Mouse (Mus musculus) heart, embryonic 10.5 days (tissue): Measurements from ENCODE around the gene Kcns3. TPM values are rescaled to one million over a fixed set of nuclear protein-coding genes. Genes with fewer than 3 reads are reported as not detected.

ENCODE experiments used
- DNase-seq: peaks from one replicate; pipeline ENCODE4 v3.0.0-alpha.2; 2017; ENCODE audit warnings: low spot score
- H3K27ac ChIP-seq: fragments of 300-500 bp; sonication (generic); 2 replicates; pipeline ENCODE4 v1.5.1; 2016; ENCODE audit warnings: mild to moderate bottlenecking
- H3K27me3 ChIP-seq: fragments of 300-500 bp; sonication (generic); 2 replicates; pipeline ENCODE4 v1.6.1; 2016; ENCODE audit warnings: mild to moderate bottlenecking; ENCODE audit not compliant: poor library complexity, insufficient read depth, severe bottlenecking
- H3K36me3 ChIP-seq: fragments of 300-500 bp; sonication (generic); 2 replicates; pipeline ENCODE4 v1.6.1; 2016; ENCODE audit warnings: mild to moderate bottlenecking, moderate library complexity
- H3K4me1 ChIP-seq: fragments of 300-500 bp; sonication (generic); 2 replicates; pipeline ENCODE4 v1.6.1; 2016; ENCODE audit warnings: mild to moderate bottlenecking
- H3K4me3 ChIP-seq: fragments of 300-500 bp; sonication (generic); 2 replicates; pipeline ENCODE4 v1.5.1; 2016; ENCODE audit warnings: mild to moderate bottlenecking, moderate library complexity
- H3K9me3 ChIP-seq: fragments of 300-500 bp; sonication (generic); 2 replicates; pipeline ENCODE4 v1.6.1; 2016; ENCODE audit warnings: mild to moderate bottlenecking, moderate library complexity
- WGBS: fragments of 180-500 bp; shearing (Covaris S2); methylation state at CpG from one replicate; pipeline ENCODE4 v1.1.7; 2016; 5-methylcytosine and 5-hydroxymethylcytosine counted together
- polyA plus RNA-seq: library from polyadenylated mRNA; unstranded; fragments of >200 nt; fragmentation: Nextera tagmentation; extraction: Ambion mirVana; gene quantifications from 2 replicates; pipeline ENCODE4 v1.2.1, GENCODE M21; 2016

Kcns3 gene
- polyA plus RNA-seq, result 0.27 and 1.1 TPM in 2 replicates

DNA sequence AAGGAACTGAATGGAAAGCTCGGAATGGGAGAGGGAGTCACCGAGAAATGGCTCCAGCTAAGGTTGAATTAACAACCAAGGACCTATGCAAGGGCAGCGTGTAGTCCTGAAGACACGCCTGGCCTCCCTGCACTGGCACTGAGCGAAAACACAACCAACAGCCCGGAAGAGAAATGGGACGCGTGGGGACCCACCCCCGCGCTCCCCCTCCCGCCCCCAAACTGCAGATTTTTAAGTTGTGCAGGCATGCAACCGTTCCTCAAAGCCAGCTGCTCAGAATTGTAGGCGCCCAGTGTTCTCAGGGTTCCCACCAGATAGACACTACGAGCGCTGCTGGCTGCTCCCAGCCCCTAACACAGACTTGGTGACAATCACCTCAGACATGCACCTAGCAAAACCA is at the start of gene Kcns3:
TSS of gene Kcns3 (minus strand) at position 42 of the 400 bp plus-strand sequence.
- DNase-seq, result no peak
- Histone ChIP-seq H3K27me3 (peaks cover 62% of the 10 kb centered on the region), H3K36me3 (no peaks in the 10 kb centered on the region), H3K27ac (peak within 1 kb of the TSS; percentile 72; the same call in 1 of the 2 replicates), H3K9me3 (no peaks in the 10 kb centered on the region), H3K4me1 (peaks cover 14% of the 10 kb centered on the region; the same call in 1 of the 2 replicates), H3K4me3 (peak within 1 kb of the TSS; percentile 74)
- 19% methylated on average over 15 of the region's 15 CpGs for WGBS

DNA sequence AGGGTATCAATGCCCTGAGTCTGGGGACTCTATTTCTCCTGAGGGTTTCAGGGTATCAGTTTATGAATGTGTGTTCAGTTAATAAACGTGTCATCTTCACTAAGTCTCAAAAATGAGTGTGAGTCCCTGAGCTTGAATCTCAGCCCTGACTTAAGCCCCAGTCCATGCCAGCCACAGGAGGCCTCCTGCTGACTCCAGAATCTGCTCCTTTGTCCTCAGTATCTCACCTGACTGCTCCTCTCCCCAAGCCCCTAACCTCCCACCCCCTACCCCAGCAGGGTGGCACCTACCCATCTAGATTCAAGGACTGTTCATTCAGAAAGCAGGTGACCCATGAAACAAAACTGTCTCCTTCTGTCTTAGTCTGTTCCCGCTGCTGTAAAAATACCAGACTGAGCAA is 47.7 kb upstream of the Kcns3 start:
- no peak overlapping the region for H3K4me3 ChIP-seq
- H3K4me1 ChIP-seq, result peaks cover 5% of the 10 kb centered on the region; the same call in 1 of the 2 replicates
- H3K9me3 ChIP-seq, result no peaks in the 10 kb centered on the region
- no peaks in the 10 kb centered on the region for H3K27me3 ChIP-seq
- no peaks in the 10 kb centered on the region for H3K36me3 ChIP-seq
- no peak overlapping the region for H3K27ac ChIP-seq
- no peak for DNase-seq
- 48% methylated on average over 2 of the region's 2 CpGs for WGBS

DNA sequence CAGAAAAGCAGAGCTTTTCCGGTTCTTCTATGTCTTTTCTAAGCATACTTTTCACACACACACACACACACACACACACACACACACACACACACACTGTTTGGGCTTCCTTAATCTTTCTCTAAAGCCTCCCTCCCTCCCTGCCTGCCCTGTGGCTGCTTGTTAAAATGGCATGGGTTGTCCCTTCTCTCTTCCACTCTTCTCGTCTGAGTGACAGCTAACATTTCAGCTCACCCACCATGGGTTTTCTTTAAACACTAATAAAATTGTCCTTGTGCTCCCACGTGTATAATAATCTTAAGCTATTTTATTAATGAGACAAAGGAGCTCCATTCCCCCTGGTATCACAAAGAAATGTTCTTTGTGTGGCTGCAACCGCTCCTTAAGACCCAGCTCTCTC is 47.2 kb upstream of the Kcns3 start:
- WGBS, result 48% methylated on average over 4 of the region's 4 CpGs
- Histone ChIP-seq H3K4me1 (peaks cover 5% of the 10 kb centered on the region; the same call in 1 of the 2 replicates), H3K36me3 (no peaks in the 10 kb centered on the region), H3K27ac (no peak overlapping the region), H3K4me3 (no peak overlapping the region), H3K27me3 (no peaks in the 10 kb centered on the region), H3K9me3 (no peaks in the 10 kb centered on the region)
- DNase-seq, result no peak

DNA sequence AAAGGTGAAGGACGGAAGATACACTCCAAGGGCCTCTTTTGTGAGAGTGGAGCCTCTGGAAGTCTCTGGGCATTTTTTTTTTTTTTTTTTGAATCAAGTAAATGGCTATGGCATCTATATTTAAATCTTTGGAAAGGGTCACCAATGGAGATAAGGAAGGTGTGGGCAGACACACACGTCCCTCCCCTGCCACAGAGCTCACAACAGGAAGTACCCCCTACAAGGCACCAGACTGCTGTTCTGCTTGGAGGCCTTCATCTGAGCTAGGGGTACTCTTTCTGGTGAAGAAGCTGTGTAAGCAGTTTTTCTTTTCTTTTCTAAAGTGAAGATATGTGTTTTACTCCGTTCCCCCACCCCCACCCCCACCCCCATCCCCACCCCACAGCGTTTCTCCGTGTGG is 46.0 kb upstream of the Kcns3 start:
- Histone ChIP-seq H3K9me3 (no peaks in the 10 kb centered on the region), H3K27ac (no peak overlapping the region; the same call in 1 of the 2 replicates), H3K4me3 (no peak overlapping the region), H3K4me1 (peaks cover 5% of the 10 kb centered on the region; the same call in 1 of the 2 replicates), H3K36me3 (no peaks in the 10 kb centered on the region), H3K27me3 (no peaks in the 10 kb centered on the region)
- 32% methylated on average over 5 of the region's 5 CpGs for WGBS
- no peak for DNase-seq

DNA sequence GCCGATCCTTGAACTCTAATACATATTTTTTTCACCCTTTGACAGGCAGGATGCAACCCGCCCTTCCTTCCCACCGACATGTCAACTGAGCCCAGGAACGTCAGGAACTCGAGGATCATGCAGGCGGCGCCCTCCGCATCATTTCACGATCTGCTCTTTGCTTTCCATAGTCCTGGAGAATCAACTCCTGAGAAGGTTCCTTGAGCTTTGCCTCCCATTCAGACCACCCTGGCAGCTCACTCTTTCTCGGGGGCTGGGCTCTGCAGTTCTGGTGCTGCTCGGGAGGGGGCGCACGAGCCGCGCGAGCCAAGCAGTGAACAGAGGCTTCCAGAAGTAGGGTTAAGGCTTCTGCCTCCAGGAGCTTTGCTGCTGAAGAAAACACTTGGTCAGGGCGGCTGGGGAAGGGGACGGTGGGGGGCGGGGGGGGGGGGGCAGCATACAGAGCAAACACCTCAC is 45.3 kb upstream of the Kcns3 start:
- Histone ChIP-seq H3K27ac (no peak overlapping the region; the same call in 1 of the 2 replicates), H3K4me1 (peaks cover 5% of the 10 kb centered on the region; the same call in 1 of the 2 replicates), H3K9me3 (no peaks in the 10 kb centered on the region), H3K36me3 (no peaks in the 10 kb centered on the region), H3K4me3 (peak overlapping the region; percentile 42), H3K27me3 (no peaks in the 10 kb centered on the region)
- WGBS, result 8% methylated on average over 18 of the region's 19 CpGs
- DNase-seq, result peak; percentile 87

DNA sequence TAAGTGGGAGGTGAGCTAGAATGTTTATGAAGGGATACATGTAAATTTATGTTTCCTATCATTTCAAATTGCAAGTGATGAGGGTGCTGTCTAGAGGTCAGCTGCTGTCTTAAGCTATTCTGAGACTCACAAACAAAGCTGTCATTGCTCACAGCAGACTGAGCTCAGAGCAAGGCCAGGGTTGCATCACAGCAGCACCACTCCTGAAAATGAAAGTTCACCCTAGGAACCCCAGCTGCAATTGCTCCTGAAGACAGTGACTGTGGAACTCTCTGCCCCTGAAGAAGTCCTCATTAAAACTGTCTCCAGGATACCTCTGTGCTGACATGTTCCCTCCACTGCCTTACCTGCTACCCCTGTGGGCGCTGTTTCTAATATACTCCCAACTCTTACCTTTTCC is 44.2 kb upstream of the Kcns3 start:
- 81% methylated on average over 1 of the region's 1 CpGs for WGBS

DNA sequence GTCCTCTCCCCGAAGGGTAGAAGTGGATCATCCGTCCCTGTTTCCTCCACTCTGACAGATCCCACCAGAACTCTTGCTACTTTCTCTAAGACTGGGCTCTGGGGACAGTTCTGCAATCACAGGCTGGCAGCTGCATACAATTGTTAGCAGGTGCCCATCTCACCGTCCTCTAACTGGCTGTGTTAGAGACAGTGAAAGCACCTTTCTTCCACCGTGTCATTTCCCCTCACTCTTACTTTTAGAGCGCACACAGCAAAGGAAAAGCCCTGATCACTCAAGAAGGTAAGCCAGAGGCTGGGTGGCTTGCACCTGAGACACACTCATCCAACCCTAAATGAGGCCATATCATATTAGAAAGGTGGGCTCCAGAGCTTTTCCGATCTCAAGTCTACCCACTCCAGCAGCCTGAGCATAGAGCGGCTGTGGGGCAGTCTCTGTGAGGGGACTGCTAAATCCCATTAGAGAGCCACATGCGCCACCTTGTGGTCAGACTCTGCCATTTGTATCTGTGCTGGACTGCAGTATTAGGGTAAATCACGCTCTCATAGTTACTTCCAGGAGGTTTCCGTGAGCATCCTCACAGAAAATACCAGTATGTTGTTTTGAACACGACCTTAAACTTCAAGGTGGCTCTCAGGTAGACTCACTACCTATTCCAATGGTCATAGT is 27.8 kb upstream of the Kcns3 start:
- Histone ChIP-seq H3K27me3 (no peaks in the 10 kb centered on the region), H3K36me3 (no peaks in the 10 kb centered on the region), H3K4me1 (0 out of 2 replicates have a peak, but pooled peaks cover 3% of the 10 kb centered on the region), H3K4me3 (0 out of 2 replicates have a peak overlapping the region, but pooled peaks have one; percentile 30), H3K9me3 (no peaks in the 10 kb centered on the region), H3K27ac (no peak overlapping the region)
- peak; percentile 89 for DNase-seq
- WGBS, result 26% methylated on average over 11 of the region's 11 CpGs

More for the DNA sequence above, 44.2 kb upstream of the Kcns3 start:
- Histone ChIP-seq H3K27me3 (no peaks in the 10 kb centered on the region), H3K27ac (no peak overlapping the region), H3K4me3 (no peak overlapping the region), H3K9me3 (no peaks in the 10 kb centered on the region), H3K4me1 (peaks cover 5% of the 10 kb centered on the region; the same call in 1 of the 2 replicates), H3K36me3 (no peaks in the 10 kb centered on the region)
- no peak for DNase-seq

DNA sequence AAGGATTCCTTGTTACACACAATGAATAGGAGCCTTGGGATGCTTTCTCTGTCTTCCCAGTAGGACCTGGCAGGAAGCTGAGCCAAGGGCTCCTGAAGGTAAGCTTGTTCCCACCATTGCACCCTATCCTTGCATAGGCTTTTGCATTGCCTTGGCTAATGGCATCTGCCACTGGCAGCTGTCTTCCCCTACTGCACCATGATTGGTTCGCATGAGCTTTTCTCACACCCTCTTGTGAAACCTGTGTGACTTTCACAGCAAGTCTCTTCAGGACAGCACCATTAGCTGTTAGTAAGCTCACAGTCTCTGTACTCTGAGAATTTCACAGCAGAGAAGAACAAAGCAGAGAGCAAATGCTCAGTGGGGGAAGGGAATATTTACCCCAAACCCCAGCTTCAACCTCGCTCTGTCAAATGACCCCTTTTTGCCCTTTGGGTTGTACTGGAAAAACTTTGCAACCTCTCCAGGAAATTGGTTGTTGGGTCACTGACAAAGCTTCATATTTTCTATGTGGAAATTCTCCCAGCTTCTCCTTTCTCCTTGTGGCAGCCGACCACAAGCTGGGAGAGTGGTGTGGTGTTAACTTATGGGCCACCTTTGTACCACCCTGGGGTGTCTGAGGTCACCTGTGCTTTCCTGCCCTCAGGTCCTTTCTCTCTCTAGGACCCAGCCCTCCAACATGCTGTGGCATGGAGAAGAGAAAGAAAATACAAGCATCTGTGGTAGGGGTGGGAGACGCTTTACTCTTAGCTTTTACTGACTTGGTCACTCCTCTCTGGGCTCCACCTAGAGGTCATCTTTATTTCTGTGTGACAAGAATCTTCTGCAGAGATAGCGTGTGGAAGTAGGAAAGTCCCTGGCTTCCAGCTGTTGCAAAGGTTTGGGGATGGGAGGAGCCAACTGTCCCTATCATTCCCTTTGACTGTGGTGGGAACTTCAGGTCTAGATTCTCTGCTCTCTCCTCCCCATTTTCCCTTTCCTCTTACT is 26.8 kb upstream of the Kcns3 start:
- Histone ChIP-seq H3K4me1 (0 out of 2 replicates have a peak, but pooled peaks cover 3% of the 10 kb centered on the region), H3K27ac (no peak overlapping the region), H3K9me3 (no peaks in the 10 kb centered on the region), H3K27me3 (no peaks in the 10 kb centered on the region), H3K4me3 (no peak overlapping the region), H3K36me3 (no peaks in the 10 kb centered on the region)
- DNase-seq, result no peak
- 20% methylated on average over 5 of the region's 5 CpGs for WGBS

DNA sequence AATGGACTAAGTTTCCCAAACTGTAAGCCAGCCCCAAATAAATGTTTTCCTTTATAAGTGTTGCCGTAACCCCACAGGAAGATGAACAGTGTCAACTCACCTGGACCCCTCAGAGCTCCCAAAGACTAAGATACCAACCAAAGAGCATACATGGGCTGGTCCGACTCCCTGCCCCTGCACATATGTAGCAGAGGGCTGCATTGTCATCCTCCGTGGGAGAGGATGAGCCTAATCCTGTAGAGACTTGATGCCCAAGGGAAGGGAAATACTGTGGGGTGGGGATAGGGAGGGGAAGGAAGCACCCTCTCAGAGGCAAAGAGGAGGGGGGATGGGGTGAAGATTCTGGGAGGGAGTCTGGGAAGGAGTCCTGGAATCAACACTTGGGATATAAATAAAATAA is 7.8 kb upstream of the Kcns3 start:
- no peaks in the 10 kb centered on the region for H3K36me3 ChIP-seq
- DNase-seq, result peak; percentile 51
- no peaks in the 10 kb centered on the region for H3K4me1 ChIP-seq
- 77% methylated on average over 3 of the region's 3 CpGs for WGBS
- H3K4me3 ChIP-seq, result no peak overlapping the region
- no peaks in the 10 kb centered on the region for H3K27me3 ChIP-seq
- H3K9me3 ChIP-seq, result no peaks in the 10 kb centered on the region
- no peak overlapping the region for H3K27ac ChIP-seq

DNA sequence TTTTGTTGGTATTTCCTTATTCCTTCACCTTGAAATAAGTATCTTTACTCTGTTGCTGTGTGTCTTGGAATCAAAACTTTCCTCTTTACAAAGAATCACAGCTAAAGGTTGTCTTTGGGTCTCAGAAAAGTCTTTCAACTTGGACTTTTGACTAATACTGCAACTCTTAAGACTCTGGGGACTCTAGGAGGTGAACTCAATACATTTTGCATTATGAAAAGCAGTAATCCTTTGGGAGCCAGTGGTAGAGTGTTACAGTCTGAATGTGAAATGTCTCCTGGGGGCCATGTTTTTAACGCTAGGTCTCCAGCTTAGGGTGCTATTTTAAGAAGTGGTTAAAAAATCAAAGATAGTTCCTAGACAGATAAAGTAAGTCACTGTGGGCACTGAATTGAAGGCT is 4.3 kb upstream of the Kcns3 start:
- H3K4me1 ChIP-seq, result peaks cover 5% of the 10 kb centered on the region; the same call in 1 of the 2 replicates
- no peaks in the 10 kb centered on the region for H3K9me3 ChIP-seq
- no peak for DNase-seq
- WGBS, result 71% methylated on average over 1 of the region's 1 CpGs
- H3K4me3 ChIP-seq, result no peak overlapping the region
- peaks cover 31% of the 10 kb centered on the region for H3K27me3 ChIP-seq
- no peak overlapping the region for H3K27ac ChIP-seq
- H3K36me3 ChIP-seq, result no peaks in the 10 kb centered on the region

DNA sequence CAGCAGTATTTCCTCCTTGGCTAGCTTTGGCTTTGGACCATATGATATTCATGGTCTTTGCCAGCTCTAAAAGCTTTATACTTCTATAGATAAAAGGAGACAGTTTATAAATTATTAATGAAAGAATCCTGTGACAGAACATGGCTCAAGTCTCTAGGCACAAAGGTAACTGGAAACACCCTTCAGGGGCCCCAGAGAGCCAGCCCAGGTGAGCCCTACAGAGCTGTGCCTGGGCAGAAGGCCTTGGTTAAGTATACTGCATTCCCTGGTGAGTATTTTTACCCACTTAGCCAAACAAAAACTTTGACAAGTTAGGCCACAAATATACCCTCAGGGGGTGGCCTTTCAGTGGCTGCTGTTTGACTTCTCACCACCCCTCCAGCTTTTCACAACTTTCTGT is 2.7 kb upstream of the Kcns3 start:
- H3K36me3 ChIP-seq, result no peaks in the 10 kb centered on the region
- peak; percentile 27 for DNase-seq
- peaks cover 14% of the 10 kb centered on the region; the same call in 1 of the 2 replicates for H3K4me1 ChIP-seq
- H3K9me3 ChIP-seq, result no peaks in the 10 kb centered on the region
- H3K27me3 ChIP-seq, result peaks cover 47% of the 10 kb centered on the region
- H3K4me3 ChIP-seq, result no peak overlapping the region
- H3K27ac ChIP-seq, result no peak overlapping the region

DNA sequence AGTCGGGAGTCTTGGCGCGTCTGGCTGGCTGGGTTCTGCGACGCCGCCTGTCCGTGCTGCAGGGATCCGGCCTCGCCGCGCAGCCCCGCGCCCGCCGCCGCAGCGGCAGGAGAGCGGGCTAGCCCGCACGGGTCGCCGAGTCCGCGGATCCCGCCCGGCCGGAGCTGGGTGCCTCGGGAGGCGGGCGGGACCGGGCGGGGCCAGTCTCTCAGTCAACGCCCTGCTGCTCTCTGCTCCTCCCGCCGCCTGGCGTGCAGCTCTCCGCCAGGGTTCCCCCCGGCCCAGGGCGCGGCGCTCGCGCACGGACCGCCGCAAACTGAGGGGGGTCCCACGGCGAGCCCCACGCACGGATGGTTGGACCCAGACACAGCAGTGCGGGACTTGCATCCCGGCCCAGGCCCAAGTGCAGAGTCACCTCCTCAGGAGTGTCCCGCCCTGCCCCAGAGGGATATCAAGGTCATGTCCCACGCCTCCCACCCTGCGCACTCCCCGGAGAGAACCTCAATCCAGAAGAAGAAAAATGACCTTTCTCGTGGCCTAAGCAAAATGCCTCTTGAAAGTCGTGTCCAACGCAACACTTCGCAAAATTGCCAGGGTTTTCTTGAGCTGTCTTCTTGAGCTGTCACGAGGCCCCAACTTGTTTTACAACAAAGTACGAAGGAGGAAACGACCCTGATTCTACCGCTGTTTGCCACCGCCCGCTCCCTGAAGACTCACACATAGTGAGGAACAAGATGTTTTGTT is 492 bp downstream of the Kcns3 start:
- WGBS, result under 1% methylated on average over 65 of the region's 66 CpGs

More for the DNA sequence above, 492 bp downstream of the Kcns3 start:
- DNase-seq, result peak; percentile 78
- Histone ChIP-seq H3K36me3 (no peaks in the 10 kb centered on the region), H3K9me3 (no peaks in the 10 kb centered on the region), H3K27ac (peak overlapping the region; percentile 72; the same call in 1 of the 2 replicates), H3K4me1 (peaks cover 14% of the 10 kb centered on the region; the same call in 1 of the 2 replicates), H3K4me3 (peak overlapping the region; percentile 74), H3K27me3 (peaks cover 62% of the 10 kb centered on the region)
